Mouse (Mus musculus) CD4-positive, CD25-positive, alpha-beta regulatory T cell, adult 4 months (primary cell): Measurements from ENCODE around the gene Lcp1. TPM values are rescaled to one million over a fixed set of nuclear protein-coding genes. Genes with fewer than 3 reads are reported as not detected.

Experiments
- polyA plus RNA-seq, 2 experiments: library from polyadenylated mRNA; unstranded; fragments of 100-300 nt; shearing (Covaris generic); gene quantifications; one replicate each; pipeline ENCODE4 v1.2.1; 2017

Lcp1 gene
- polyA plus RNA-seq, 2 experiments from 2014 or later, result 1,290 to 1,712 TPM

Other genes starting within 250 kb of the Lcp1 start
- gene Lrch1, start 183.2 kb upstream of the Lcp1 start, polyA plus RNA-seq, result 10 to 100 TPM; 30.1 to 30.3 TPM
- gene Rubcnl, start 115.1 kb upstream of the Lcp1 start, polyA plus RNA-seq, result 1 to 10 TPM in 1 of 2 experiments, under 1 TPM in 1; 0.51 to 1.3 TPM
- not detected for gene Lrrc63, start 220 bp upstream of the Lcp1 start, polyA plus RNA-seq
- gene Cpb2, start 111.2 kb downstream of the Lcp1 start, polyA plus RNA-seq, result not detected
- 10 to 100 TPM; 21.7 to 23.9 TPM for gene Zc3h13, start 153.3 kb downstream of the Lcp1 start, polyA plus RNA-seq